Mouse (Mus musculus): Measurements from ENCODE around the gene Rtn4r. TPM values are rescaled to one million over a fixed set of nuclear protein-coding genes. Genes with fewer than 3 reads are reported as not detected.

Gene Rtn4r
- polyA plus RNA-seq, 1 experiment from 2014 or later: 0.11 TPM

DNA sequence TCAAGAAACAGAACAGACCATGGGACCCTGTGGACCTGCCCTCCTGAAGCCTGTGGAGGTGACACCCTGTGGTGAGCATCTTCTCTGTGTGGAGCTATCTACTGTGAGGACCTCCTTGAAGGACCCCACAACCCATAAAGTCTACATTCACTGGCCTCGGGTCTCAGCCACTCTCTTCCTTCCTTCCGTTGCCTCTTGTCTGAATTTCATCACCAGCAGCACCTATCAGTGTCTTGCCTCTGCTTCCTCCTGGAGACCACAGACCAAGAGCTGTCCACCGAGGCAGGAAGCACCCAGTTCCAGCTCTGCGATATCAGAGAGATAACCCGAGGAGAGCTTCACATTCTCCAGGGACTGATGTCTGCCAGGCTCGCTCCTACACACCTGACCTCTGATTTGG, 31.8 kb downstream of the Rtn4r start:
- H3K4me1 ChIP-seq (ENCODE audit: control insufficient read depth, low read depth, low read length): no peaks in the 10 kb centered on the region; the same call in 1 of the 2 replicates
- 12% methylated on average over 6 of the region's 6 CpGs for WGBS (ENCODE audit: insufficient replicate concordance)

DNA sequence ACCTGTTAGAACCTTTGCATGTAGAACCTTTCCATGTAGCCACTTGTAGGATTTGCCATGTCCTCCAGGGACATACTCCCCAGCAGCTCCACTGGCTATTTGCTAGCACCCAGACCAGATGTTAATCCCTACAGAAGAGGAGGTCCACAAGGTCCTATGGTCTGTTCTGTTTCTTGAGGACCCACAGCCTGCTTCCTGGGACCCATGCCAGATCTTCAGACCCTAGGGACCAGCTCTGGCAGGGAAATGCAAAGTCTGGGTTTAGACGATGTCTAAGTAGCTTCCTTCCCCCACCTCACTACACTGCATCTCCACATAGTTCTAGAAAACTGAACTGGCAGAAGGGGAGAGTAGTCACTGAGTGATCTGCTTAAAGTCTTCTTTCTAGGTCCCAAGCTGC, 32.3 kb downstream of the Rtn4r start:
- H3K4me2 ChIP-seq (ENCODE audit: low read depth, low read length): no peak overlapping the region
- H3K9me3 ChIP-seq (replicated peaks; ENCODE audit: control insufficient read depth, low read length): no peaks in the 10 kb centered on the region
- H3K27me3 ChIP-seq (ENCODE audit: control insufficient read depth, insufficient read depth, low read depth, low read length): no peaks in the 10 kb centered on the region
- H3K4me1 ChIP-seq (ENCODE audit: control insufficient read depth, low read depth, low read length): no peaks in the 10 kb centered on the region; the same call in 1 of the 2 replicates
- H3K4me3 ChIP-seq (ENCODE audit: low read depth, low read length): no peak overlapping the region
- 13% methylated on average over 1 of the region's 1 CpGs for WGBS (ENCODE audit: insufficient replicate concordance)
- no peak for ATAC-seq (ENCODE audit: low read depth)
- no peak overlapping the region for H3K9ac ChIP-seq (ENCODE audit: low read depth, low read length)
- H3K36me3 ChIP-seq (ENCODE audit: control insufficient read depth, insufficient read depth): no peaks in the 10 kb centered on the region
- H3K27ac ChIP-seq (ENCODE audit: low read length): no peak overlapping the region

More for the DNA sequence above, 31.8 kb downstream of the Rtn4r start:
- Histone ChIP-seq H3K9ac (ENCODE audit: low read depth, low read length) (no peak overlapping the region), H3K27me3 (ENCODE audit: control insufficient read depth, insufficient read depth, low read depth, low read length) (no peaks in the 10 kb centered on the region), H3K27ac (ENCODE audit: low read length) (no peak overlapping the region), H3K4me3 (ENCODE audit: low read depth, low read length) (no peak overlapping the region), H3K36me3 (ENCODE audit: control insufficient read depth, insufficient read depth) (no peaks in the 10 kb centered on the region), H3K9me3 (replicated peaks; ENCODE audit: control insufficient read depth, low read length) (no peaks in the 10 kb centered on the region), H3K4me2 (ENCODE audit: low read depth, low read length) (no peak overlapping the region)
- ATAC-seq (ENCODE audit: low read depth): no peak

DNA sequence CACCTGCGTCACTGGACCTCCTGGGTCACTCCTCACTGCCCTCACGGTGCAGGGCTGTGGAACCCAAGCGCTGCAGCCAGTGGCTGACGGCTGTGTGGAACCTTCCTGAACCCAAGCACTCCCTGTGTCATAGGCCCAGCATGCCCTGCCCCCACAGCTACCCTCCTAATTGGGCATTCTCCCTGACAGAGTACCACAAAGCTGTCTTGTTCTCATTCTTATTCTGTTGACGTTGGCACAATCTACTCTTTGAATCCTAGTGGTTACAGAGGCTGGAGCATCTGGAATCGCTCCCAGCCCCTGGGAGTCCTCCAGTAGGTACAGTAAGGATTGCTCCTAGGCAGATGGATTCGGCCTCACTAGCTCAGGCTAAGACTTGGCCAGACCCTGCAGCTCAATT, 33.1 kb downstream of the Rtn4r start:
- Histone ChIP-seq H3K9me3 (replicated peaks; ENCODE audit: control insufficient read depth, low read length) (no peaks in the 10 kb centered on the region), H3K9ac (ENCODE audit: low read depth, low read length) (no peak overlapping the region), H3K4me2 (ENCODE audit: low read depth, low read length) (no peak overlapping the region), H3K36me3 (ENCODE audit: control insufficient read depth, insufficient read depth) (no peaks in the 10 kb centered on the region), H3K4me3 (ENCODE audit: low read depth, low read length) (no peak overlapping the region), H3K27ac (ENCODE audit: low read length) (no peak overlapping the region), H3K4me1 (ENCODE audit: control insufficient read depth, low read depth, low read length) (no peaks in the 10 kb centered on the region; the same call in 1 of the 2 replicates), H3K27me3 (ENCODE audit: control insufficient read depth, insufficient read depth, low read depth, low read length) (no peaks in the 10 kb centered on the region)
- no peak for ATAC-seq (ENCODE audit: low read depth)
- 51% methylated on average over 7 of the region's 7 CpGs for WGBS (ENCODE audit: insufficient replicate concordance)

DNA sequence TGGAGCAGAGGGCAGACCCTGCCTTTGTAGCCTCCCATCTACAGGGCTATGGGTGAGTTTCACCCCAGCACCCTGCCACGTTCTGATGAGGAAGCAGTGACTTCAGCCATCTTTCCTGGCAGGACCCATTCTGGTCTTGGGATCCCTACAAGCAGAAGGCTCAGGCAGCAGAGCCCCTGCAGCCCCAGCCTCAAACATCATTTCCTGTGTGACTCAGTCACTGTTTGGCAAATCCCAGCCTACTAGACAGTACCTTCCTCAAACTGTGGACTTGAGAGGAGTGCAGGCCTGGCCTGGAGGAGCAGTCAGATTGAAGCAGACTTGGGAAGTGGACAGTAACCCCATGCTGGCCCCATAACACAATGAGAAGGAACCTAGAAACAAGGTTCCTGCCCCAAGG, 33.7 kb downstream of the Rtn4r start:
- no peaks in the 10 kb centered on the region for H3K9me3 ChIP-seq (replicated peaks; ENCODE audit: control insufficient read depth, low read length)
- H3K27me3 ChIP-seq (ENCODE audit: control insufficient read depth, insufficient read depth, low read depth, low read length): no peaks in the 10 kb centered on the region
- no peak overlapping the region for H3K9ac ChIP-seq (ENCODE audit: low read depth, low read length)
- no peak overlapping the region for H3K27ac ChIP-seq (ENCODE audit: low read length)
- H3K36me3 ChIP-seq (ENCODE audit: control insufficient read depth, insufficient read depth): no peaks in the 10 kb centered on the region
- no peaks in the 10 kb centered on the region; the same call in 1 of the 2 replicates for H3K4me1 ChIP-seq (ENCODE audit: control insufficient read depth, low read depth, low read length)
- H3K4me3 ChIP-seq (ENCODE audit: low read depth, low read length): no peak overlapping the region
- H3K4me2 ChIP-seq (ENCODE audit: low read depth, low read length): no peak overlapping the region
- no peak for ATAC-seq (ENCODE audit: low read depth)
- 29% methylated on average over 1 of the region's 1 CpGs for WGBS (ENCODE audit: insufficient replicate concordance)

DNA sequence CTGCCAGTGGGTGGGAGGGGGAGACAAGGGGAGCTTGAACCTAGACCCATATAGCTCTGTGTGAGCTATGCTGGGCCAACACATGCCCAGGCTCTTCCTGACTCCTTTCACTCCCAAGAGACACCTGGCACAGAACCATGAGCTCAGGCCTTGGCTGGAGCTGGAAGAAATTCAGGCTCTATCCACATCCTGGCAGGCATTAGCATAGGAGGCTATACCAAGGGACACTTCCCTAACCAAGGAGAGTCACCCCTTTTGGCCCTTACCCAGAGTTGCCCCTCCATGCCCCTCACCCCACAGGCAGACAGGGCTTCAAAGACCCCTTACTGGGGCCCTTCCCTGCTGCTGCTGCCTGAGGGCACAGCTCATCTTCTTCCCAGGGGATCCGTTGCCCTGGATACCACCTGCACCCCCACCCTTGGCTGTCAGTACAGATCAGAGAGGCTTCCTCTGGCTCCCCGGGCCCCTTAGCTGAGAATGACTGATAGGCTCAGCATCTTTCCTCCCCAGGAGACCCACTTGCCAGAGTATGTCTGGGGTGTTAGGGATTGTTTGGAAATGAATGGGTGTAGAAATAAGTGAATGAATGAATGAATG, 37.3 kb downstream of the Rtn4r start:
- ATAC-seq (ENCODE audit: low read depth): no peak
- no peak overlapping the region for H3K4me3 ChIP-seq (ENCODE audit: low read depth, low read length)
- H3K9me3 ChIP-seq (replicated peaks; ENCODE audit: control insufficient read depth, low read length): no peaks in the 10 kb centered on the region
- no peaks in the 10 kb centered on the region for H3K36me3 ChIP-seq (ENCODE audit: control insufficient read depth, insufficient read depth)
- H3K27me3 ChIP-seq (ENCODE audit: control insufficient read depth, insufficient read depth, low read depth, low read length): no peaks in the 10 kb centered on the region
- H3K9ac ChIP-seq (ENCODE audit: low read depth, low read length): no peak overlapping the region
- H3K4me1 ChIP-seq (ENCODE audit: control insufficient read depth, low read depth, low read length): no peaks in the 10 kb centered on the region
- H3K4me2 ChIP-seq (ENCODE audit: low read depth, low read length): no peak overlapping the region
- H3K27ac ChIP-seq (ENCODE audit: low read length): no peak overlapping the region
- 44% methylated on average over 2 of the region's 2 CpGs for WGBS (ENCODE audit: insufficient replicate concordance)

DNA sequence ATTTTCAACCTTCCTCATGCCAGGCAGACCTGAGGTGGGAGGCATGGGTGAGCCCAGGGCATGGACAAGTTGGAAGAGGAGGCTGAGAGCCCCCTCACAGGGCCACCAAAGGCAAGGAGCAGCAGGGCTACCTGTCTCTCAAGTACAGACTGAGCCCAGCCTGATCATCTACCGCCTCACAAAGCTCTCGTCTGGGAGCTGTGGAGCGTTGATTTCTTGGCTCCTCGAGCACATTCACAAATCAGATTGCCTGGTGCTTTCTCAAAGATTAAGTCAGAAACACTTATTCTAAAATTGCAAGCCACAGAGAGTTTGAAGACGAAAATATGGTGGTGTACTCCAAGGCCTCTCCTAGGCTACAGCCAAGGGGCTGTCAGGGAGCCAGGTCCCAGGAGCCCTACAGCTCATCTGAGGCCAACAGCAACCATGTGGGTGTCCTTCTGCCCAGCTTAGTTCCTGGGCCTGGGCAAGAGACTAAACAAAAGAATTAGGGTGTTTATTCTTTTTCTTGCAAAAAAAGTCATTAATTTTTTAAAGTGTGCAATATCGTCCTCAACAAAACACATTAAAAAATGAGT, 39.3 kb downstream of the Rtn4r start:
- 61% methylated on average over 6 of the region's 6 CpGs for WGBS (ENCODE audit: insufficient replicate concordance)
- no peak for ATAC-seq (ENCODE audit: low read depth)
- Histone ChIP-seq H3K4me2 (ENCODE audit: low read depth, low read length) (no peak overlapping the region), H3K4me1 (ENCODE audit: control insufficient read depth, low read depth, low read length) (no peaks in the 10 kb centered on the region), H3K4me3 (ENCODE audit: low read depth, low read length) (no peak overlapping the region), H3K27ac (ENCODE audit: low read length) (no peak overlapping the region), H3K9me3 (replicated peaks; ENCODE audit: control insufficient read depth, low read length) (no peaks in the 10 kb centered on the region), H3K9ac (ENCODE audit: low read depth, low read length) (no peak overlapping the region), H3K27me3 (ENCODE audit: control insufficient read depth, insufficient read depth, low read depth, low read length) (no peaks in the 10 kb centered on the region), H3K36me3 (ENCODE audit: control insufficient read depth, insufficient read depth) (no peaks in the 10 kb centered on the region)

DNA sequence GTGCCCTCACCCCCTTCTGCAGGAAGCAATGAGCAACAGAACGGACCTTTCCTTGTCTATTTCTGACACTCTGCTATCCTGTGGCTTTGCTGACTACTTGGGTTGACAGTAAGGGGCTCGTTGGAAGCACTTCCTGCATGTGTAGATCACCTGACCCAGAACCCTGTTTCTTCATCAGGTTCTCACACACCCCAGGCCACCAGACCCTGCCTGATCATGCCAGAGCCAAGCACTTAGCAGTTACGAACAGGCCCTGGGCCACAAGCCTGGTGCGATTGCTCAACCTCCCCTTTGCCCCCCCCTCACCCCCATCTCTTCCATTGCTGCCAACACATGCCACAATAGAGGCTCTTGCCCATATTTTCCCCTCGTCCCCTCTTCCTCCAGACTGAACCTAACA, 41.7 kb downstream of the Rtn4r start:
- Histone ChIP-seq H3K9ac (ENCODE audit: low read depth, low read length) (no peak overlapping the region), H3K4me3 (ENCODE audit: low read depth, low read length) (no peak overlapping the region), H3K36me3 (ENCODE audit: control insufficient read depth, insufficient read depth) (no peaks in the 10 kb centered on the region), H3K27ac (ENCODE audit: low read length) (no peak overlapping the region), H3K27me3 (ENCODE audit: control insufficient read depth, insufficient read depth, low read depth, low read length) (no peaks in the 10 kb centered on the region), H3K4me1 (ENCODE audit: control insufficient read depth, low read depth, low read length) (no peaks in the 10 kb centered on the region), H3K4me2 (ENCODE audit: low read depth, low read length) (no peak overlapping the region), H3K9me3 (replicated peaks; ENCODE audit: control insufficient read depth, low read length) (no peaks in the 10 kb centered on the region)
- 29% methylated on average over 5 of the region's 5 CpGs for WGBS (ENCODE audit: insufficient replicate concordance)
- no peak for ATAC-seq (ENCODE audit: low read depth)

DNA sequence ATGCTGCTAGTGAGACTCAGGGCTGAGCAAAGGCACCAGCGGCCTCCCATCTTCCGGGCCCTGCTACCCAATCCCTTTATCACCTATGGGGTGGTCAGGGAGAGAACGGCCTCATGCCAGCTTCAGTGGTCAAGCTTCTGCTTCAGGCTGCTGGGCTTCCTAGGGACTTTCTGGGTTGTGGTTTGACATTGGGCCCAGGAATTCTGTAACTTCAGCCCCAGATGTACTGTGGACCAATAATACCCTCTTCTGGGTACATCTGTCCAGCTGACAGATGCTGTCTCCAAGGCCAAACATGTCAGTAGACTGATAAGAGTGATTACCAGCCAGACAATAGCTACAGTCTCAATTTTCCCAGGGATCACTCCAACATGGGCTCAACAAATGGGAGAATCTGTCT, 42.3 kb downstream of the Rtn4r start:
- 69% methylated on average over 3 of the region's 3 CpGs for WGBS (ENCODE audit: insufficient replicate concordance)
- Histone ChIP-seq H3K4me3 (ENCODE audit: low read depth, low read length) (no peak overlapping the region), H3K4me1 (ENCODE audit: control insufficient read depth, low read depth, low read length) (no peaks in the 10 kb centered on the region), H3K36me3 (ENCODE audit: control insufficient read depth, insufficient read depth) (no peaks in the 10 kb centered on the region), H3K9ac (ENCODE audit: low read depth, low read length) (no peak overlapping the region), H3K4me2 (ENCODE audit: low read depth, low read length) (no peak overlapping the region), H3K9me3 (replicated peaks; ENCODE audit: control insufficient read depth, low read length) (no peaks in the 10 kb centered on the region), H3K27me3 (ENCODE audit: control insufficient read depth, insufficient read depth, low read depth, low read length) (no peaks in the 10 kb centered on the region), H3K27ac (ENCODE audit: low read length) (no peak overlapping the region)
- ATAC-seq (ENCODE audit: low read depth): no peak

DNA sequence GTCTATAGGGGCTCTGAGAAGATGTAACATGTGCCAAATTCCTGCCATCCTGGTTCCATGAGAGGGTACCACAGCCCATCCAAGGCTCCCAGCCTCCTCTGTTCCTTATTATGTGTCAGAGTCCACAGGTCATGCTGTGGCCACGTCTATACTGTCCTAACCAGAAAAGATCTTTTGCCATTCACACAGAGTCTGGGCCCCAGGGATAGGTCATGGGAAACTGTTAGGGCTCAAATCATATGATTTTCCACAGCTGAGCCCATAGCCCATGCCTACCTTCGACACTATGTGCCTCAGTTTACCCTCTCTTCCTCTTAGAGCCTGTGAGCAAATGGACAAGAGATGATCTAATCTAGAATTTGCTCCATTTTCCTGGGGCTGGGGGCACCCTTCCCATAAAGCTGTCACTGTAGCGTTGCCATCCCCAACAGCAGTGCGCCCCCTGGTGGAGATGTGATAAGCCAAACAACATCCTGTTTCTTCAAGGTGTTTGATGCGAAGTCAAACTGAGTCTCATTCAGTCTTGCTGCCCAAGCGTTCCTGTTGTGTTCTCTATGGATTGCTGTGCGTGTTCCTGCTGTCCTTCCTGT, 44.9 kb downstream of the Rtn4r start:
- WGBS (ENCODE audit: insufficient replicate concordance): 7% methylated on average over 7 of the region's 7 CpGs
- ATAC-seq (ENCODE audit: low read depth): no peak
- H3K4me3 ChIP-seq (ENCODE audit: low read depth, low read length): no peak overlapping the region
- peaks cover 4% of the 10 kb centered on the region for H3K4me1 ChIP-seq (ENCODE audit: control insufficient read depth, low read depth, low read length)
- H3K4me2 ChIP-seq (ENCODE audit: low read depth, low read length): no peak overlapping the region
- H3K27ac ChIP-seq (ENCODE audit: low read length): no peak overlapping the region
- H3K36me3 ChIP-seq (ENCODE audit: control insufficient read depth, insufficient read depth): no peaks in the 10 kb centered on the region
- H3K9me3 ChIP-seq (replicated peaks; ENCODE audit: control insufficient read depth, low read length): no peaks in the 10 kb centered on the region
- no peak overlapping the region for H3K9ac ChIP-seq (ENCODE audit: low read depth, low read length)
- H3K27me3 ChIP-seq (ENCODE audit: control insufficient read depth, insufficient read depth, low read depth, low read length): no peaks in the 10 kb centered on the region

All from liver, embryonic 16.5 days (tissue).